Mouse (Mus musculus): Measurements from ENCODE around the gene Kcnq1. TPM values are rescaled to one million over a fixed set of nuclear protein-coding genes. Genes with fewer than 3 reads are reported as not detected.

Kcnq1 gene
- polyA plus RNA-seq, 1 experiment from 2014 or later, result 1.1 TPM

DNA sequence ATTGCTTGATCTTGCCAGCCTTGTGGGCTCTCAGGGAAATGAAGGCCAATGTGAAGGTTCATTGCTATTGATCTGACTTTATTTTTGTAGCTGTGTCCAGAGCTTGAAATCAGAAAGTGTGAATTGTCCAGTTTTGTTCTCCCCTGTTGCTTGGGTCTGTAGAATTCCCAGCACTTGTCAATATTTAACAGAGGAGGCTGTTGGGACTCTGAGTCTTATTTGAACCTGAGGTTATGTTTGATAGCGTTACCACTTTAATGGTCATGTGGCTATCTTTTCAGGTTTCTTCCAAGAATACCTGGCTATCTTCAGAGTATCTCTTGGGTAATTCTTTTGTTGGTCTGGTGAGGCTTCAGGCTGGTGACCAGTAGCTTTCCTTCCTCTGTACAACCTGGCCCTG, 201.8 kb downstream of the Kcnq1 start:
- no peaks in the 10 kb centered on the region for H3K9me3 ChIP-seq (ENCODE audit: control insufficient read depth, low read length)
- ATAC-seq (ENCODE audit: low FRiP score) (no peak), DNase-seq (ENCODE audit: low spot score, missing footprints) (no peak)
- H3K9ac ChIP-seq (ENCODE audit: low read length), result no peak overlapping the region
- H3K27me3 ChIP-seq (ENCODE audit: control insufficient read depth, insufficient read depth, low read length), result no peaks in the 10 kb centered on the region
- no peak overlapping the region for H3K27ac ChIP-seq (ENCODE audit: low read depth, low read length)
- H3K4me1 ChIP-seq (ENCODE audit: control insufficient read depth, insufficient read depth, low read length), result 0 out of 2 replicates have a peak, but pooled peaks cover 3% of the 10 kb centered on the region
- 96% methylated on average over 1 of the region's 1 CpGs for WGBS
- no peak overlapping the region for H3K4me3 ChIP-seq (ENCODE audit: low read depth, low read length)
- no peak overlapping the region for H3K4me2 ChIP-seq
- H3K36me3 ChIP-seq (ENCODE audit: control insufficient read depth, insufficient read depth, low read length), result no peaks in the 10 kb centered on the region

DNA sequence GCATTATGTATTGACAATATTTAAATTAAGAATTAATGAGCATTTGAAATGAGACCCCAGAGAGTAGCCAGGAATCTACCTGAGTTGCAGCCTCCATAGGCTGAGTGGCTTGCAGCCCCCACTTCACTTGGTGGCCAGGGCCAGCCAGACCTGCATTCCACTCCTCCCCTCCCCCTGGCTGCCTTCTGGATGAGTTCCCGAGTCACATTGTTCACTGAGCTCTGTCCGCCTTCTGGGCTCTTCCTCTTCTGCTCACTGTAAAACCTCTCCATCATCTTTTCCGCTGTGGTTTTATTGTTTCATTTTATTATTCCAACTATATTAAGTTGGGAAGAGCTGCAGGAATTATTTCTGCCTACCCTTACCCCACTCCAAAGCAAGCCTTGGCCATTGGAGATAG, 204.1 kb downstream of the Kcnq1 start:
- Histone ChIP-seq H3K4me3 (ENCODE audit: low read depth, low read length) (no peak overlapping the region), H3K9ac (ENCODE audit: low read length) (no peak overlapping the region), H3K4me2 (no peak overlapping the region), H3K4me1 (ENCODE audit: control insufficient read depth, insufficient read depth, low read length) (0 out of 2 replicates have a peak, but pooled peaks cover 3% of the 10 kb centered on the region), H3K36me3 (ENCODE audit: control insufficient read depth, insufficient read depth, low read length) (no peaks in the 10 kb centered on the region), H3K27ac (ENCODE audit: low read depth, low read length) (no peak overlapping the region), H3K9me3 (ENCODE audit: control insufficient read depth, low read length) (no peaks in the 10 kb centered on the region), H3K27me3 (ENCODE audit: control insufficient read depth, insufficient read depth, low read length) (no peaks in the 10 kb centered on the region)
- DNase-seq (ENCODE audit: low spot score, missing footprints) (no peak), ATAC-seq (ENCODE audit: low FRiP score) (no peak)
- WGBS, result 68% methylated on average over 3 of the region's 3 CpGs

DNA sequence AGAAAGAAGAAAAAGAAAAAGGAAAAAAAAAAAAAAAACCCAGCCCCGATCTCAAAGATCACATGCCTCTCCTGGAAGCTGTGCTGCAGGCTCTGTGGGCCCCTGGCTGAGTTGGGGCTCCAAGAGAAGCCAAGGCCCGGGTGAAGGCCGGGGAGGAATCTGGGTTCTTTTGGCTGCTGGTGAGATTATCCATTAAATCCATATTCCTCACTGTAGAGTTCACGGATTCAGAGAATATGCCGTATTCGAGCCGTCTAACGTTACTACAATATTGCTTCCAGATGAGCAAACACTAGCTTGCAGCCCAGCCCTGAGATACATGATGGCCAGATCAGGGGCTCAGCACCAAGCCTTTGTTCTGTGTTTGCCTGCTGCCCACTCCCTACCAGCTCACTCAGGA, 204.7 kb downstream of the Kcnq1 start:
- no peak for DNase-seq (ENCODE audit: low spot score, missing footprints)
- no peak for ATAC-seq (ENCODE audit: low FRiP score)

DNA sequence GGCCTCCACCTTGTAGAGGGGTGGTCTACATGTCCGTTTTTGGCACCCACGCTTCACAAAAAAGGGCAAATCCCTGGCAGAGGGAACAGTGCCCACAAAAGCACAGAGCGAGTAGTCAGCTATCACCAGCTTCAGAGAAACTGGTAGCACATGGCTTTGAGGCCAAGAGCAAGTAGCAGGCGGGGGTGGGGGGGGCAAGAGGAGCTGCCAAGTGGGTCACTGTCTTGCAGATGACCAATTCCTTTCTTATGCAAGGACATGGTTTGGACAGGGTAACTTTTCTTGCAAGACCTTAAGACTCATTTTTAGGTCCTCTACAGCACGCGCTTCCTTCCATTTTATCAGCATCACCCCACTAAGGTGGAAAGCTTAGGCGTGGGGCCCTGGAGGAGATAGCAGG, 205.3 kb downstream of the Kcnq1 start:
- H3K4me3 ChIP-seq (ENCODE audit: low read depth, low read length), result no peak overlapping the region
- no peaks in the 10 kb centered on the region for H3K27me3 ChIP-seq (ENCODE audit: control insufficient read depth, insufficient read depth, low read length)
- H3K9ac ChIP-seq (ENCODE audit: low read length), result no peak overlapping the region
- ATAC-seq (ENCODE audit: low FRiP score) (no peak), DNase-seq (ENCODE audit: low spot score, missing footprints) (no peak)
- H3K36me3 ChIP-seq (ENCODE audit: control insufficient read depth, insufficient read depth, low read length), result no peaks in the 10 kb centered on the region
- no peak overlapping the region for H3K4me2 ChIP-seq
- H3K4me1 ChIP-seq (ENCODE audit: control insufficient read depth, insufficient read depth, low read length), result no peaks in the 10 kb centered on the region
- H3K9me3 ChIP-seq (ENCODE audit: control insufficient read depth, low read length), result no peaks in the 10 kb centered on the region
- no peak overlapping the region for H3K27ac ChIP-seq (ENCODE audit: low read depth, low read length)
- WGBS, result 86% methylated on average over 7 of the region's 7 CpGs

More for the DNA sequence above, 204.7 kb downstream of the Kcnq1 start:
- 0 out of 2 replicates have a peak, but pooled peaks cover 2% of the 10 kb centered on the region for H3K4me1 ChIP-seq (ENCODE audit: control insufficient read depth, insufficient read depth, low read length)
- no peak overlapping the region for H3K4me3 ChIP-seq (ENCODE audit: low read depth, low read length)
- H3K36me3 ChIP-seq (ENCODE audit: control insufficient read depth, insufficient read depth, low read length), result no peaks in the 10 kb centered on the region
- WGBS, result 83% methylated on average over 8 of the region's 8 CpGs
- H3K27me3 ChIP-seq (ENCODE audit: control insufficient read depth, insufficient read depth, low read length), result no peaks in the 10 kb centered on the region
- H3K4me2 ChIP-seq, result no peak overlapping the region
- no peak overlapping the region for H3K9ac ChIP-seq (ENCODE audit: low read length)
- H3K9me3 ChIP-seq (ENCODE audit: control insufficient read depth, low read length), result no peaks in the 10 kb centered on the region
- H3K27ac ChIP-seq (ENCODE audit: low read depth, low read length), result no peak overlapping the region

DNA sequence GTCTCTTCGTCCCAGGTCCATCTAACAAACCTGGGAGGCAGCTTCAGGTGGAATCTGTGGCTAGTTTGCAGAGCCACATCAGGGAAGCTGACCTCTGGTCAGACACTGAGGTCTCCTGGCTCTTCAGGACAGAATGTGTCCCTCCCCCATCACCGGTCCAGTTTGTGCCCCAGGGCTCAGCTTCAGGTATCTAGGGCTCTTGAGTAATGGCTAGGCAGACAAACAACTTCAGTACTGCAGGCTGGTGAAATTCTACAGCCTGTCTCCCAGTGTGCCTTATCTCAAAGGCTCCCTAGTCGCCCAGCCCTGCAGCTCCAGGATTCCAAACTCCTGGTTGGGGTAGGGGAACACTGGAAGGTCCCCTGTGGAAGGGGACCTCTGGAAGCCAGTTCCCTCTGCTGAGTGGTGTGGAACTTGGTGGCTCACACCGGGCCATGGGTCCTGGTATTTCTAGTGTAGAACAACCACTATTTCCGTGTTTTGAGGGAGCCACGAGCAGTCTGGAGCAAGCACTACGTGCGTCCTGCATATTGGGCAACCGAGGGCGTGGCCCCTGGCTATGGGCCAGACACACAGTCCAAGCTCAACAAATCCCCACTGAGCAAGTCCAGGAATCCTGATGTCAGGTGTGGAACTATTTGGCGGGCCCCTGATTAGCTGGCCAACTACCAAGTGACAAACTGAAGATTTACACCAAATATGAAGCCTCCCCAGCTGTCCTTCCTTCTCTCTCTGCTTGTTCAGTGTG, 207.6 kb downstream of the Kcnq1 start:
- ATAC-seq (ENCODE audit: low FRiP score), result no peak
- no peaks in the 10 kb centered on the region for H3K9me3 ChIP-seq (ENCODE audit: control insufficient read depth, low read length)

DNA sequence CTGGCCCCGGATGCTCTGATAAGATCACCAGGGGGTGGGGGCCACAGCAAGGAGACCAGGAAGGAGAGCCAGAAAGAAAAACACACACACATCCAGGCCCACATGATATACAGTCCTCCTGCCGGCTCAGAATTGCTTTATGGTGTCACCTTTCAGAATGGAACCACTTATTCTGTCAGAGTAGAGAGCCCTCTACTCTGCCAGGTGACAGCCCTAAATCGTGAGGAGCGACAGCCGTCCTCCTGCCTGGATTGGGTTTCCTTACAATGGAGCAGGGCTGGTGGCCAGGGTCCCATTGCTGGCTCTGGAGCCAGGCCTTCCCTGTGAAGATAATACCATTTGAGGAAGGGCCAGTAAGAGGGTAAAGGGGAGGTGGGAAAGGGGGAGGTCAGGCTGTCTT, 212.3 kb downstream of the Kcnq1 start:
- 78% methylated on average over 5 of the region's 5 CpGs for WGBS
- no peaks in the 10 kb centered on the region for H3K36me3 ChIP-seq (ENCODE audit: control insufficient read depth, insufficient read depth, low read length)
- H3K4me1 ChIP-seq (ENCODE audit: control insufficient read depth, insufficient read depth, low read length), result no peaks in the 10 kb centered on the region
- DNase-seq (ENCODE audit: low spot score, missing footprints) (no peak), ATAC-seq (ENCODE audit: low FRiP score) (no peak)
- H3K9me3 ChIP-seq (ENCODE audit: control insufficient read depth, low read length), result no peaks in the 10 kb centered on the region
- no peak overlapping the region for H3K9ac ChIP-seq (ENCODE audit: low read length)
- no peaks in the 10 kb centered on the region for H3K27me3 ChIP-seq (ENCODE audit: control insufficient read depth, insufficient read depth, low read length)
- H3K4me3 ChIP-seq (ENCODE audit: low read depth, low read length), result no peak overlapping the region
- H3K4me2 ChIP-seq, result no peak overlapping the region
- no peak overlapping the region for H3K27ac ChIP-seq (ENCODE audit: low read depth, low read length)

More for the DNA sequence above, 207.6 kb downstream of the Kcnq1 start:
- no peak overlapping the region for H3K4me2 ChIP-seq
- H3K4me1 ChIP-seq (ENCODE audit: control insufficient read depth, insufficient read depth, low read length), result no peaks in the 10 kb centered on the region
- H3K9ac ChIP-seq (ENCODE audit: low read length), result no peak overlapping the region
- H3K4me3 ChIP-seq (ENCODE audit: low read depth, low read length), result no peak overlapping the region
- 86% methylated on average over 11 of the region's 11 CpGs for WGBS
- H3K27ac ChIP-seq (ENCODE audit: low read depth, low read length), result no peak overlapping the region
- DNase-seq (ENCODE audit: low spot score, missing footprints), result no peak
- H3K27me3 ChIP-seq (ENCODE audit: control insufficient read depth, insufficient read depth, low read length), result no peaks in the 10 kb centered on the region
- no peaks in the 10 kb centered on the region for H3K36me3 ChIP-seq (ENCODE audit: control insufficient read depth, insufficient read depth, low read length)

DNA sequence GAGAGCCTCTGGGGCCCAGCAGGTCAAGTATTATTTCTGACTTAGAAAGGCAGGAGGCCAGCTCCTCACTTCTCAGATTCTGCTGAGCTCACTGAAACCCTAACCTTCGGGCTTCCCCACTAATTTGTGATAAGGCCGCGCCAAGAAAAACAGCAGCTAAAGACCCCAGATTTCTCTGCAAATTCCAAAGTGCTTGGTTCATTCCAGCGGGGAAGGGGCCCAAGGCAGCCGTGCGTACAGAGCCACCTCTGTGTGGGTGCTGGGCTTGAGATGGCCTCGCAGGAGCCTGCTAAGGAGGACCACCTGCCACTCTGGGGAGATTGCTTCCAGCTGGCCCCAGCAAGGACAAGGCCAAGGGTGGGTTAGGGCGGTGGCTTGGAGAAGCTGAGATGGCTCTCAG, 214.2 kb downstream of the Kcnq1 start:
- no peak overlapping the region for H3K9ac ChIP-seq (ENCODE audit: low read length)
- H3K27ac ChIP-seq (ENCODE audit: low read depth, low read length), result no peak overlapping the region
- no peak overlapping the region for H3K4me2 ChIP-seq
- H3K27me3 ChIP-seq (ENCODE audit: control insufficient read depth, insufficient read depth, low read length), result no peaks in the 10 kb centered on the region
- no peaks in the 10 kb centered on the region for H3K9me3 ChIP-seq (ENCODE audit: control insufficient read depth, low read length)
- WGBS, result 75% methylated on average over 8 of the region's 8 CpGs
- H3K4me3 ChIP-seq (ENCODE audit: low read depth, low read length), result no peak overlapping the region
- H3K4me1 ChIP-seq (ENCODE audit: control insufficient read depth, insufficient read depth, low read length), result no peaks in the 10 kb centered on the region; the same call in 1 of the 2 replicates
- ATAC-seq (ENCODE audit: low FRiP score) (no peak), DNase-seq (ENCODE audit: low spot score, missing footprints) (no peak)
- no peaks in the 10 kb centered on the region for H3K36me3 ChIP-seq (ENCODE audit: control insufficient read depth, insufficient read depth, low read length)

DNA sequence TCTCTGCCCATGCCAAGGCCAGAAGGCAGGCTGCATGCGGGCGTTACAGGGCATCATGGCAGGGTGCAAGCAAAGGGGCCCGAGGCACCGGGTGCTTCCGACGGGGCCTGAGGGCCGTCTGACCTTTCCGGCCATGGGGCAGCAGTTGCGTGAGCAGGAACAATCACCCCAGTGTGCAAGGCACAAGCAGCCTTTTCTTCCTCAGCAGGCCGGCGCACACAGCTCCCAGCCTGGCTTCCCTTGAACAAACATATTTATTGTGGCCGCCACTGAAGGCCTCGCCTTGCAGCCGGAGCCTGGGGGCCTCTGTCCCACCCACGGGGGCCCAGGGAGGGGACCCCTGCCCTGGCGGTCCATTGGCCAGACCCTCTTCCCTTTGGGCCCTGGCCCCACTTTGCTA, 218.9 kb downstream of the Kcnq1 start:
- WGBS, result 53% methylated on average over 16 of the region's 16 CpGs
- Histone ChIP-seq H3K27me3 (ENCODE audit: control insufficient read depth, insufficient read depth, low read length) (no peaks in the 10 kb centered on the region), H3K4me2 (no peak overlapping the region), H3K9ac (ENCODE audit: low read length) (no peak overlapping the region), H3K27ac (ENCODE audit: low read depth, low read length) (no peak overlapping the region), H3K4me1 (ENCODE audit: control insufficient read depth, insufficient read depth, low read length) (no peaks in the 10 kb centered on the region; the same call in 1 of the 2 replicates), H3K9me3 (ENCODE audit: control insufficient read depth, low read length) (no peaks in the 10 kb centered on the region), H3K4me3 (ENCODE audit: low read depth, low read length) (no peak overlapping the region), H3K36me3 (ENCODE audit: control insufficient read depth, insufficient read depth, low read length) (no peaks in the 10 kb centered on the region)
- peak; percentile 40; the same call in 1 of the 2 replicates for ATAC-seq (ENCODE audit: low FRiP score)
- DNase-seq (ENCODE audit: low spot score, missing footprints), result no peak

DNA sequence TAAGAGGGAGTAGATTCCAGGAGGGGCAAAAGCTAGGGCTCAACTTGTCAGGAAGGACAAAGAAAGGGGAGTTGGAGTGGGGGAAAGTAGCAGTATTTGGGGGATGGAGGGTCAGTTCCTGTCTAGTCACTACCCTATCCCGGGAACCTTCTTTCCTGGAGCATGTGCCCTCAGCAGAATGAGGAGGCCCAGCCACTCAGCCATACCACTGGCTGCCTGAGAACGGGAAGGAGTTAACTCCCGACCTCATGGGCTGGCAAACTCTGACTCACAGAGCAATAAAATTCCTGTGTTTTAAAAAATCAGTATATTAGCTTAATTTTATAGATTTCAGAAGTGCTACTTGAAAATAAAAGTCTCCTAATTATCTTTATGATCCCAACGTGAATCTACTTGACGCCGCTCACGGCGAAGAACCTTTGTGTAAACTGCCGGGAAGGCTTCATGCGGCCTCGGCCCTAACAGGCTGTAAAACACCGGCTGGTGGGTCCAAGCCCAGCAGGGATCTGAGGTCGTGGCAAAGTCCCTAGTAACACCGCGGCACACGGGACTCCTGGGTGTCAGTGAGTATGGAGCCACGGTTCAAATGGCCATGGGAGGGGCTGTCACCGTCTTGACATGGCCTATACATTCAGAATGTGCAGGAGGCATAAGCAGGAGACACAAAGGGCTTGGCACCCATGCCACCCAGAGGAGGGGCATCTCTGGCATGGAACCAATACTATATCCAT, 222.2 kb downstream of the Kcnq1 start:
- WGBS, result 86% methylated on average over 18 of the region's 18 CpGs
- Histone ChIP-seq H3K4me2 (no peak overlapping the region), H3K27ac (ENCODE audit: low read depth, low read length) (no peak overlapping the region), H3K36me3 (ENCODE audit: control insufficient read depth, insufficient read depth, low read length) (no peaks in the 10 kb centered on the region), H3K9ac (ENCODE audit: low read length) (no peak overlapping the region), H3K4me3 (ENCODE audit: low read depth, low read length) (no peak overlapping the region), H3K9me3 (ENCODE audit: control insufficient read depth, low read length) (no peaks in the 10 kb centered on the region), H3K4me1 (ENCODE audit: control insufficient read depth, insufficient read depth, low read length) (no peaks in the 10 kb centered on the region; the same call in 1 of the 2 replicates), H3K27me3 (ENCODE audit: control insufficient read depth, insufficient read depth, low read length) (no peaks in the 10 kb centered on the region)
- DNase-seq (ENCODE audit: low spot score, missing footprints) (peak; percentile 39), ATAC-seq (ENCODE audit: low FRiP score) (no peak)

Measured in midbrain, embryonic 11.5 days (tissue).